Mouse (Mus musculus) hematopoietic stem cell, adult 5-6 weeks (primary cell): ENCODE measurements at regions not wholly inside any gene's neighbourhood (a gene's known extent, or its start where the extent isn't known, plus 50 kb on each side); places are given as distances from the start of the nearest gene placed in this dataset.

ENCODE experiments used
- ATAC-seq, 2 experiments: fragments of 125-278 bp in 1 of 2; replicated peaks in 1 of 2; 2 replicates each; pipeline ENCODE4 v1.8.0; 2016 to 2017; ENCODE audit warnings: inconsistent platforms in 2 of 2, mild to moderate bottlenecking in 2 of 2, moderate number of reproducible peaks in 2 of 2, low read depth in 1 of 2, moderate TSS enrichment in 1 of 2; ENCODE audit not compliant: low FRiP score in 2 of 2, poor library complexity in 2 of 2, severe bottlenecking in 2 of 2, insufficient read depth in 1 of 2, low TSS enrichment in 1 of 2

- no peak for ATAC-seq
Measured at GRCm38 (mm10) chr4:93935692-93936091, 600.4 kb upstream of the Tusc1 start.

GRCm38 (mm10) chr4:93927117-93927516 lies 591.8 kb upstream of the Tusc1 start:
- peak in 1 of 2 experiments; percentile 12; a peak in 2 of 4 replicates for ATAC-seq

GRCm38 (mm10) chr4:93924402-93924801 lies 589.1 kb upstream of the Tusc1 start:
- no peak for ATAC-seq

- no peak for ATAC-seq
Measured at GRCm38 (mm10) chr4:93886631-93887030, 551.3 kb upstream of the Tusc1 start.

- ATAC-seq = no peak
Measured at GRCm38 (mm10) chr4:93881318-93881717, 546.0 kb upstream of the Tusc1 start.

GRCm38 (mm10) chr4:93879351-93879872 lies 544.1 kb upstream of the Tusc1 start:
- no peak for ATAC-seq

- no peak for ATAC-seq
Measured at GRCm38 (mm10) chr4:93873271-93873670, 538.0 kb upstream of the Tusc1 start.

- no peak for ATAC-seq
Measured at GRCm38 (mm10) chr4:93853451-93853850, 518.1 kb upstream of the Tusc1 start.

- no peak for ATAC-seq
Measured at GRCm38 (mm10) chr4:93849178-93849577, 513.9 kb upstream of the Tusc1 start.

GRCm38 (mm10) chr4:93830701-93831100 lies 495.4 kb upstream of the Tusc1 start:
- no peak for ATAC-seq

GRCm38 (mm10) chr4:93793104-93793503 lies 457.8 kb upstream of the Tusc1 start:
- no peak for ATAC-seq

GRCm38 (mm10) chr4:93790157-93790556 lies 454.8 kb upstream of the Tusc1 start:
- ATAC-seq = no peak

- ATAC-seq = no peak
Measured at GRCm38 (mm10) chr4:93754497-93754896, 419.2 kb upstream of the Tusc1 start.

GRCm38 (mm10) chr4:93746326-93746725 lies 411.0 kb upstream of the Tusc1 start:
- no peak for ATAC-seq

- ATAC-seq = no peak
Measured at GRCm38 (mm10) chr4:93713711-93714110, 378.4 kb upstream of the Tusc1 start.

- ATAC-seq = no peak
Measured at GRCm38 (mm10) chr4:93676403-93677039, 341.2 kb upstream of the Tusc1 start.

- ATAC-seq = no peak
Measured at GRCm38 (mm10) chr4:93675739-93676402, 340.6 kb upstream of the Tusc1 start.

GRCm38 (mm10) chr4:93669050-93669449 lies 333.7 kb upstream of the Tusc1 start:
- no peak; a peak in 1 of 4 replicates for ATAC-seq

GRCm38 (mm10) chr4:93664293-93664692 lies 329.0 kb upstream of the Tusc1 start:
- ATAC-seq = no peak
